Mouse (Mus musculus): ENCODE results near the gene Asb11.

DNA sequence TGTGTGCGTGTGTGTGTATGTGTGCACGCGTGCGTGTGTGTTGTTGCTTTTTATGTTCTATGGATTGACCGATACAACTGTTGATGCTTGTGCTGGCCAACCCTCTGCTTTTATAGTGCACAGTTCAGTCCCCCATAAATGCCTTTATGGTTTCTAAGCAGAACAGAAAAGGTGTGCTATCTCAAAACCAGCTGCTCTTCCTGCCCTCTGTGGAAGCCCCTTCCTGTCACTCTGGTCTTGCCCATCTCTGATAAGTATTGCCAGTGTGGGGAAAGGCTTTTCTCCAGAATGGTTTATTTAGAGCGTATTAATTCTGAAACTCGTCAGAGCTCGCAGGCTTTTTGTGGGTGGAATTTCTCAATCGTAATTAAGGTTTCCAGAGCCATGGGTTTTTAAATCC lies 4.1 kb upstream of the Asb11 start:
- TF ChIP-seq CTCF (IDR thresholded peaks at IDR 0.05 in 2 of 3, conservative IDR thresholded peaks at IDR 0.05 in 1 of 3; ENCODE audit: control insufficient read depth in 1 of 3, insufficient read depth in 1 of 3, low read depth in 2 of 3, low read length in 3 of 3, poor library complexity in 1 of 3, severe bottlenecking in 1 of 3) (no peak), EP300 (IDR thresholded peaks at IDR 0.05; ENCODE audit: low read depth in 1 of 2, low read length in 2 of 2) (peak; percentile 60 to 66), ZNF384 (IDR thresholded peaks at IDR 0.05; ENCODE audit: low read depth, low read length) (no peak), NELFE (IDR thresholded peaks at IDR 0.05; ENCODE audit: low read depth, low read length) (no peak), USF1 (IDR thresholded peaks at IDR 0.05; ENCODE audit: low read depth, low read length) (no peak), RAD21 (IDR thresholded peaks at IDR 0.05; ENCODE audit: low read depth, low read length) (no peak), POLR2A (IDR thresholded peaks at IDR 0.05; ENCODE audit: control insufficient read depth in 1 of 2, insufficient read depth in 1 of 2, low read depth in 1 of 2, low read length in 2 of 2, poor library complexity in 1 of 2) (no peak), USF2 (IDR thresholded peaks at IDR 0.05; ENCODE audit: borderline replicate concordance in 1 of 2, insufficient read depth in 1 of 2, low read depth in 1 of 2, low read length in 2 of 2) (no peak), MYC (IDR thresholded peaks at IDR 0.05; ENCODE audit: low read depth, low read length) (no peak)
